Mouse (Mus musculus): ENCODE results near the gene Vegfd. TPM values are rescaled to one million over a fixed set of nuclear protein-coding genes. Genes with fewer than 3 reads are reported as not detected.

Vegfd gene
- polyA plus RNA-seq, 1 experiment from 2014 or later = 8.8 TPM

DNA sequence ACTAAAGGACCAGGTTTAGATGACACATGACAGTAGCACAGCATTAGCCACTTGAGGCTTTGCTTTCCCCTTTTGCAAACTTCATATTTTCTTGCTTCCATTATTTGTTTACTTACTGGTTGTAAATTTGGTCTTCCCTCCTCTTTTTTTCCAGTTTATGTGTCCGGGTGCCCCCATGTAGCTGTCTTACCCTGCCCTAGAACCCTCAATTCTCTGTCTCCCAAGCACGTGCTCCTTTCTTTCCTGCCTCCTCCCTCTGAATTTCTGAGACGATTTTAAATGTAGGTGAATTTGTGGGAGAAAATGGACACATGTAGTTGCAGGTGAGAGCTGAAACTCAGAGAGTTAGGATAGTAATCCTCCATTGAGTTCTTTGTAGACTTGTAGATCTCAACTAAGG, 47.3 kb downstream of the Vegfd start:
- H3K4me1 ChIP-seq = no peaks in the 10 kb centered on the region
- H3K9ac ChIP-seq = no peak overlapping the region
- 46% methylated on average over 3 of the region's 3 CpGs for WGBS
- H3K27me3 ChIP-seq = 0 out of 2 replicates have a peak, but pooled peaks cover 5% of the 10 kb centered on the region
- H3K36me3 ChIP-seq = no peaks in the 10 kb centered on the region
- no peak overlapping the region for H3K27ac ChIP-seq
- H3K9me3 ChIP-seq = no peaks in the 10 kb centered on the region
- peak overlapping the region; percentile 53 for H3K4me3 ChIP-seq
- ATAC-seq (ENCODE audit: insufficient number of reproducible peaks, low FRiP score, low TSS enrichment, low read depth) = no peak
- H3K4me2 ChIP-seq = peak overlapping the region; percentile 42

GRCm38 (mm10) chrX:164424821-164425220, 51.6 kb downstream of the Vegfd start:
- H3K4me2 ChIP-seq = no peak overlapping the region

GRCm38 (mm10) chrX:164427295-164427694, 54.1 kb downstream of the Vegfd start:
- no peak for ATAC-seq (ENCODE audit: insufficient number of reproducible peaks, low FRiP score, low TSS enrichment, low read depth)
- H3K9ac ChIP-seq = no peak overlapping the region
- no peaks in the 10 kb centered on the region; the same call in 1 of the 2 replicates for H3K36me3 ChIP-seq
- no peak overlapping the region for H3K4me3 ChIP-seq
- no peaks in the 10 kb centered on the region; the same call in 1 of the 2 replicates for H3K27me3 ChIP-seq
- no peaks in the 10 kb centered on the region for H3K9me3 ChIP-seq
- no peak overlapping the region for H3K4me2 ChIP-seq
- no peaks in the 10 kb centered on the region for H3K4me1 ChIP-seq
- WGBS = 56% methylated on average over 4 of the region's 4 CpGs
- H3K27ac ChIP-seq = no peak overlapping the region

More at GRCm38 (mm10) chrX:164424821-164425220, 51.6 kb downstream of the Vegfd start:
- H3K36me3 ChIP-seq = no peaks in the 10 kb centered on the region
- H3K9ac ChIP-seq = no peak overlapping the region
- 76% methylated on average over 1 of the region's 1 CpGs for WGBS
- H3K4me1 ChIP-seq = no peaks in the 10 kb centered on the region
- H3K27me3 ChIP-seq = peaks cover 5% of the 10 kb centered on the region; the same call in 1 of the 2 replicates
- no peak overlapping the region for H3K27ac ChIP-seq
- H3K9me3 ChIP-seq = no peaks in the 10 kb centered on the region
- ATAC-seq (ENCODE audit: insufficient number of reproducible peaks, low FRiP score, low TSS enrichment, low read depth) = no peak
- no peak overlapping the region for H3K4me3 ChIP-seq

GRCm38 (mm10) chrX:164428224-164428623, 55.0 kb downstream of the Vegfd start:
- no peak overlapping the region for H3K27ac ChIP-seq
- no peak overlapping the region for H3K4me2 ChIP-seq
- no peaks in the 10 kb centered on the region for H3K9me3 ChIP-seq
- H3K4me1 ChIP-seq = no peaks in the 10 kb centered on the region
- no peak for ATAC-seq (ENCODE audit: insufficient number of reproducible peaks, low FRiP score, low TSS enrichment, low read depth)
- whole genome bisulfite sequencing = 83% methylated on average over 2 of the region's 2 CpGs
- H3K9ac ChIP-seq = no peak overlapping the region
- no peaks in the 10 kb centered on the region; the same call in 1 of the 2 replicates for H3K27me3 ChIP-seq
- H3K4me3 ChIP-seq = no peak overlapping the region
- no peaks in the 10 kb centered on the region; the same call in 1 of the 2 replicates for H3K36me3 ChIP-seq

GRCm38 (mm10) chrX:164430621-164431020, 57.4 kb downstream of the Vegfd start:
- H3K4me2 ChIP-seq = no peak overlapping the region
- H3K27me3 ChIP-seq = no peaks in the 10 kb centered on the region; the same call in 1 of the 2 replicates
- H3K4me3 ChIP-seq = no peak overlapping the region
- WGBS = 84% methylated on average over 6 of the region's 6 CpGs
- no peaks in the 10 kb centered on the region; the same call in none of the 2 replicates for H3K36me3 ChIP-seq
- no peak overlapping the region for H3K9ac ChIP-seq
- H3K4me1 ChIP-seq = no peaks in the 10 kb centered on the region
- H3K9me3 ChIP-seq = no peaks in the 10 kb centered on the region
- H3K27ac ChIP-seq = no peak overlapping the region
- no peak for ATAC-seq (ENCODE audit: insufficient number of reproducible peaks, low FRiP score, low TSS enrichment, low read depth)

DNA sequence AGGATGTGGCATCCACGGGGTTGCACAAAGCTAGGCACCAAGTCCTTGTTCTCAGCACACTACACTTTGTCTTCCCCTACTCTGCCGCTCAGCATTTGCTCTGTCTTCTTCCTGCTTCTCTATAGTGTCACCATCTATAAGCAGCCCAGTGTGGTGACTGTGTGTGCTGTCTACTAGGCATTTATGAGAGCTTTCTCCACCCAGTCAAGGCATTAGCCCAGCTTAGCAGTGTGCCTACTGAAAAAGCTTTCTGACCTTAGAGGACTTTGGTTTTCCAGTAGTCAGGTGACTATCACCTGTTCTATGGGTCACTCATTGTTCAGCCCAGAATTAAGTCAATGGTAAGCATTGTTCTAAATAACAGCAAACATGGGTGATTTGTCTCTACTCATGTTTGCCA, 58.0 kb downstream of the Vegfd start:
- WGBS = 87% methylated on average over 2 of the region's 2 CpGs
- H3K27me3 ChIP-seq = no peaks in the 10 kb centered on the region; the same call in 1 of the 2 replicates
- H3K4me3 ChIP-seq = no peak overlapping the region
- no peak for ATAC-seq (ENCODE audit: insufficient number of reproducible peaks, low FRiP score, low TSS enrichment, low read depth)
- H3K36me3 ChIP-seq = no peaks in the 10 kb centered on the region; the same call in none of the 2 replicates
- H3K9ac ChIP-seq = no peak overlapping the region
- H3K4me1 ChIP-seq = no peaks in the 10 kb centered on the region
- H3K4me2 ChIP-seq = no peak overlapping the region
- H3K27ac ChIP-seq = no peak overlapping the region
- no peaks in the 10 kb centered on the region for H3K9me3 ChIP-seq

DNA sequence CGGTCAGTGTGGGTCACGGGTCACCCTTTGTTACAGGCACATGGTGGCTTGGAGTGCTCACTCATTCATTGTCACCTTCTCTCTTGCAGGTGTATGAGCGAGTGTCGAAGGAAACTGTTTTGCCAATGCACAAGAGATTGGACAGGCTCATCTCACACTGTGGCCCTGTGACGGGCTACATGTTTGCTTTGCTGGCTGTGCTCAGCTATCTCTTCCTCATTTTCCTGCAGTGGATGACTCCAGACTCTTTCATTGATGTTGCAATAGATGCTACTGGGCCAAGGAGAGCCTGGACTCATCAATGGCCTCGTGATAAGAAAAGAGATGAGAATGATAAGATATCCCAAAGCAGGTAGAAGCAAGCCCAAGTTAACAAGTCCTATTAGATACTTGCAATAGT, 58.4 kb downstream of the Vegfd start:
- no peaks in the 10 kb centered on the region for H3K4me1 ChIP-seq
- H3K4me2 ChIP-seq = no peak overlapping the region
- no peak for ATAC-seq (ENCODE audit: insufficient number of reproducible peaks, low FRiP score, low TSS enrichment, low read depth)
- WGBS = 88% methylated on average over 6 of the region's 6 CpGs
- no peak overlapping the region for H3K27ac ChIP-seq
- H3K4me3 ChIP-seq = no peak overlapping the region
- H3K36me3 ChIP-seq = no peaks in the 10 kb centered on the region; the same call in none of the 2 replicates
- H3K9ac ChIP-seq = no peak overlapping the region
- H3K9me3 ChIP-seq = no peaks in the 10 kb centered on the region
- no peaks in the 10 kb centered on the region; the same call in 1 of the 2 replicates for H3K27me3 ChIP-seq

DNA sequence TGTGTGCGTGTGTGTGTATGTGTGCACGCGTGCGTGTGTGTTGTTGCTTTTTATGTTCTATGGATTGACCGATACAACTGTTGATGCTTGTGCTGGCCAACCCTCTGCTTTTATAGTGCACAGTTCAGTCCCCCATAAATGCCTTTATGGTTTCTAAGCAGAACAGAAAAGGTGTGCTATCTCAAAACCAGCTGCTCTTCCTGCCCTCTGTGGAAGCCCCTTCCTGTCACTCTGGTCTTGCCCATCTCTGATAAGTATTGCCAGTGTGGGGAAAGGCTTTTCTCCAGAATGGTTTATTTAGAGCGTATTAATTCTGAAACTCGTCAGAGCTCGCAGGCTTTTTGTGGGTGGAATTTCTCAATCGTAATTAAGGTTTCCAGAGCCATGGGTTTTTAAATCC, 59.5 kb downstream of the Vegfd start:
- ATAC-seq (ENCODE audit: insufficient number of reproducible peaks, low FRiP score, low TSS enrichment, low read depth) = no peak
- H3K36me3 ChIP-seq = no peaks in the 10 kb centered on the region; the same call in none of the 2 replicates
- no peaks in the 10 kb centered on the region; the same call in 1 of the 2 replicates for H3K27me3 ChIP-seq
- no peak overlapping the region for H3K27ac ChIP-seq
- no peak overlapping the region for H3K9ac ChIP-seq
- H3K4me3 ChIP-seq = no peak overlapping the region
- no peaks in the 10 kb centered on the region for H3K9me3 ChIP-seq
- no peaks in the 10 kb centered on the region for H3K4me1 ChIP-seq
- no peak overlapping the region for H3K4me2 ChIP-seq
- 95% methylated on average over 9 of the region's 9 CpGs for WGBS

GRCm38 (mm10) chrX:164436709-164437108, 63.5 kb downstream of the Vegfd start, which contains the start of gene Asb11:
Gene Asb11 (plus strand): TSS chrX:164436994.
- no peak within 1 kb of the TSS for H3K9ac ChIP-seq
- H3K27ac ChIP-seq = no peak within 1 kb of the TSS
- H3K4me3 ChIP-seq = no peak within 1 kb of the TSS
- 50% methylated on average over 8 of the region's 8 CpGs for WGBS
- no peak for ATAC-seq (ENCODE audit: insufficient number of reproducible peaks, low FRiP score, low TSS enrichment, low read depth)
- H3K9me3 ChIP-seq = no peaks in the 10 kb centered on the region
- H3K27me3 ChIP-seq = peaks cover 6% of the 10 kb centered on the region; the same call in 1 of the 2 replicates
- no peaks in the 10 kb centered on the region; the same call in none of the 2 replicates for H3K36me3 ChIP-seq
- no peaks in the 10 kb centered on the region for H3K4me1 ChIP-seq
- H3K4me2 ChIP-seq = no peak within 1 kb of the TSS

DNA sequence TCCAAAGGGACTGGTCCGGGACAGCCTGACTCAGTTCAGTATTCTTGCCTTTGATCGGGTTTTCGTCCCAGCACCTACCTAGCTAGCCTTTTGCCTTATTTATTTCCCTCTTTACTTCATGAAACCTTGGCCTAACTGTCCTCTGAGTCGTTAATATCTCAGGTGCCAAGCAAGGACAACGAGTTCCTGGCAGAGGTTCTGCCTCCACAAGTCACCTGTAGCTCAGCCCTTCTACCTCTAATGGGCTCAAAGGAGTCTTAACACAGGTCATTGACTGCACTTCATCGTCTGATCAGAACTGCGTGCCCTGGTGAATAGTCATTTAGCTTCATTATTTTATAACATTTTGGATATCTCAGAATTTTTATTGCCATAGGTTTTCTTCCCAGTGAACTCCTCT, 66.3 kb downstream of the Vegfd start:
- WGBS = 79% methylated on average over 7 of the region's 7 CpGs
- Histone ChIP-seq H3K4me3 (no peak overlapping the region), H3K36me3 (no peaks in the 10 kb centered on the region; the same call in 1 of the 2 replicates), H3K9ac (no peak overlapping the region), H3K9me3 (no peaks in the 10 kb centered on the region), H3K27me3 (peaks cover 9% of the 10 kb centered on the region; the same call in 1 of the 2 replicates), H3K4me2 (no peak overlapping the region), H3K4me1 (no peaks in the 10 kb centered on the region), H3K27ac (no peak overlapping the region)
- no peak for ATAC-seq (ENCODE audit: insufficient number of reproducible peaks, low FRiP score, low TSS enrichment, low read depth)

DNA sequence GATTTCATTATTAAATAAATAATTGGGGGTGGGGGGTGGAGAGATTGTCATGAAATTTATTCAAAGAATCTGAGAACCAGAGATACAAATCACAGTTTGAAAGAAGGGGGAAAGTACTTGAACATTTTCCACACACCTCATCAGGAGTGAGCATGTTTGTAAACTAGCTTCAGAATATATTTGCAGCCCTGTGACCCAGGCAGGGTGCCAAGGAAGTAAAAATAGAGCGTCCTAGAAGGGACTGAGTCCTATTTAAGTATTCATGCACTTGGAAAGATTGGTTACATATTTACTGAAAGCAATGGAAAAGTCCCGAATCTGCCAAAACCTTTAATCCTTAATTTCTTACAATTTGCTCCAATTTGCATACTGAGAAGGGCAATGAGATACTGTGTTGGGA, 67.0 kb downstream of the Vegfd start:
- Histone ChIP-seq H3K27me3 (peaks cover 9% of the 10 kb centered on the region; the same call in 1 of the 2 replicates), H3K4me3 (no peak overlapping the region), H3K36me3 (no peaks in the 10 kb centered on the region), H3K27ac (no peak overlapping the region), H3K4me2 (no peak overlapping the region), H3K9ac (no peak overlapping the region), H3K4me1 (no peaks in the 10 kb centered on the region), H3K9me3 (no peaks in the 10 kb centered on the region)
- ATAC-seq (ENCODE audit: insufficient number of reproducible peaks, low FRiP score, low TSS enrichment, low read depth) = no peak
- WGBS = 53% methylated on average over 2 of the region's 2 CpGs

GRCm38 (mm10) chrX:164440703-164441102, 67.5 kb downstream of the Vegfd start:
- H3K9me3 ChIP-seq = no peaks in the 10 kb centered on the region
- H3K4me3 ChIP-seq = no peak overlapping the region
- H3K27ac ChIP-seq = no peak overlapping the region
- H3K27me3 ChIP-seq = peaks cover 9% of the 10 kb centered on the region; the same call in 1 of the 2 replicates
- 81% methylated on average over 3 of the region's 3 CpGs for WGBS
- no peak for ATAC-seq (ENCODE audit: insufficient number of reproducible peaks, low FRiP score, low TSS enrichment, low read depth)
- H3K4me1 ChIP-seq = no peaks in the 10 kb centered on the region
- no peak overlapping the region for H3K4me2 ChIP-seq
- no peaks in the 10 kb centered on the region for H3K36me3 ChIP-seq
- no peak overlapping the region for H3K9ac ChIP-seq

All from limb, embryonic 15.5 days (tissue).